Mouse (Mus musculus): ENCODE data around the gene Rxra. TPM values are rescaled to one million over a fixed set of nuclear protein-coding genes. Genes with fewer than 3 reads are reported as not detected.

Gene Rxra
- polyA plus RNA-seq (2014; fragmentation: Illumina TruSeq; extraction: RNeasy Lipid Tissue Mini Kit (QIAGEN cat#74804); ENCODE audit: low read depth, low replicate concordance): 38.7 TPM

DNA sequence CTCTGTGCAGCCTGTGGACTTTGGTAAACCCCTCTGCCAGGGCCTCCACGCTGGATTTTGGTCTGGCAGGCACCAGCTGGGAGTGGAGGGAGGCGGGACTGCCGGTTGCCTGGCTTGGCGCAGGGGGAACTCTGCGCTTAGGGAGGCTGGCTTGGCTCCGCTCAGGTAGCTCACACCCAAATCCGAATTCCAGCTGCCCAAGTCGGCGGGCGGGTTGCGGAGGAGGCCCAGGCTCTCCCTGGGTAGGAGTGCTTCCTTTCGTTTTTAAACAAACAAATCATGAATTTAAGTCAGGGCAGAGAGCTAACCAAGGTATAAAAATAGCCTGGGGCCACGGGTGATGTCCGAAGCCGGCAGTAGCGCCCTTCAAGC, at the start of gene Rxra:
TSS of gene Rxra (plus strand) at position 335 of the 372 bp plus-strand sequence.

Other genes starting within 250 kb of the Rxra start
- gene Vav2, start 249.4 kb upstream of the Rxra start, polyA plus RNA-seq (2014; fragmentation: Illumina TruSeq; extraction: RNeasy Lipid Tissue Mini Kit (QIAGEN cat#74804); ENCODE audit: low read depth, low replicate concordance): 10.7 TPM
- 2.5 TPM for gene Brd3os, start 234.1 kb upstream of the Rxra start, polyA plus RNA-seq (2014; fragmentation: Illumina TruSeq; extraction: RNeasy Lipid Tissue Mini Kit (QIAGEN cat#74804); ENCODE audit: low read depth, low replicate concordance)
- 15.7 TPM for gene Brd3, start 168.8 kb upstream of the Rxra start, polyA plus RNA-seq (2014; fragmentation: Illumina TruSeq; extraction: RNeasy Lipid Tissue Mini Kit (QIAGEN cat#74804); ENCODE audit: low read depth, low replicate concordance)
- gene Wdr5, start 161.3 kb upstream of the Rxra start, polyA plus RNA-seq (2014; fragmentation: Illumina TruSeq; extraction: RNeasy Lipid Tissue Mini Kit (QIAGEN cat#74804); ENCODE audit: low read depth, low replicate concordance): 27.3 TPM
- gene Col5a1, start 210.0 kb downstream of the Rxra start, polyA plus RNA-seq (2014; fragmentation: Illumina TruSeq; extraction: RNeasy Lipid Tissue Mini Kit (QIAGEN cat#74804); ENCODE audit: low read depth, low replicate concordance): 12.3 TPM